Mouse (Mus musculus): ENCODE data around the gene Tbk1.

Gene Tbk1

DNA sequence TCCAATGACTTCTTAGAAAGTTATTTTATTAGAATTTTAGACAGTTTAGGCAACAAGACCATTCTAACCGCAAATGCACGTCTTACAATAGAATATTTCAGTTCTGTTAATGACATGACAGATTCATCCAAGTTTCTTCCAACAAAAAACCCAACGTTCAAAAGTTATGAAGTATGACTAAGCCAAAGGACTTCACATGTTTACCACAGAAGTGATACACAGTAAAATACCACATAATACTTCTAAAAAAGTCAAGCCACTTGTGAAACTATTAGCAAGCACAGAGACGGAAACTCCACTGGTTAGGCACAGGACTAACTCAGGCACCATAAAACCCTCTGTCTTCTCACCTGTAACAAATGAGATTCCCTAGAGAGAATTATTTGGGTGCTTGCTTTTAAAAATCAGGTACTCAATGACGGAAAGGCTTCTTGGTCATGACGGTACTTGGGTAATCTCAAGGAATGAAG is 819 bp upstream of the Tbk1 start:
- DNase-seq (ENCODE audit: low spot score in 2 of 2) = no peak

DNA sequence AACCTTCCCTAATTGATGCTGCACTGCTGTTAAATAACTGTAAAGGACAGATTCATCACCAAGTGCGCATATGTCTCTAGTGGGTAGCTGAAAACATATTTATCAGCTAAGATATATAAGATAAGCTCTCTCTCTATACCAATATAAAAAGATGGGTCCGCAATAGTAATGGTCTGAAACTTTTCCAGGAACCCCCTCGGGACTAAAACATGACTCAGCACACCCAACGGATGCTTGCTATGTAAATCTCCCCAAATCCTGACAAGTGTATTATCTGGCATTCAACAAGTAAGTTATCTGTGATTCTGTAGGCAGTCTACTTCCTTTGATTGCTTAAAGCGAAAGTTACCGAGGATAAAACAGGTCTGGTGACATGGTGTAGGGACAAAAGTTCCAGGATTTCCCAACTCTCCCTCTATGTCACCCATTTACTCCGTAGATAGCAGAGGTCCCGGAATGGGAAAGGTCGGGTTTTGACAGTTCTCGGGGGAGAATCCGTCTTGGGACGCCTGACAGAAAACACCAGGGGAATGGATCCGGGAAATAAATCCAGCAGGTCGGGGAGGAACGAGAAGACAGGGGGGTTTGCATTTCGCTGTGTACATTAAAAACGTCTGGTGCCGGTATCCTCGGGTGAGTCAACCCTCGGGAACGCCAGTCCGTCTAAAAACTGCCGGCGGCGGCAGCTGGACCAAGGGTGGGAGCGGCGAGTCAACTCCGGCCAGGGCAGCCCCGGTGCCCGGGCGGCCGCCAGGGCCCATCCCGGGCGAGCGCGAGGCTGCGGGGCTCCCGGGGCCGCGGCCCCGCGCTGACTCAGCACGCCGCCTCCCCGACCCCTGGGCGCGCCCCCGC is 570 bp downstream of the Tbk1 start:
- peak in 1 of 2 experiments; percentile 19 for DNase-seq (ENCODE audit: low spot score in 2 of 2)

DNA sequence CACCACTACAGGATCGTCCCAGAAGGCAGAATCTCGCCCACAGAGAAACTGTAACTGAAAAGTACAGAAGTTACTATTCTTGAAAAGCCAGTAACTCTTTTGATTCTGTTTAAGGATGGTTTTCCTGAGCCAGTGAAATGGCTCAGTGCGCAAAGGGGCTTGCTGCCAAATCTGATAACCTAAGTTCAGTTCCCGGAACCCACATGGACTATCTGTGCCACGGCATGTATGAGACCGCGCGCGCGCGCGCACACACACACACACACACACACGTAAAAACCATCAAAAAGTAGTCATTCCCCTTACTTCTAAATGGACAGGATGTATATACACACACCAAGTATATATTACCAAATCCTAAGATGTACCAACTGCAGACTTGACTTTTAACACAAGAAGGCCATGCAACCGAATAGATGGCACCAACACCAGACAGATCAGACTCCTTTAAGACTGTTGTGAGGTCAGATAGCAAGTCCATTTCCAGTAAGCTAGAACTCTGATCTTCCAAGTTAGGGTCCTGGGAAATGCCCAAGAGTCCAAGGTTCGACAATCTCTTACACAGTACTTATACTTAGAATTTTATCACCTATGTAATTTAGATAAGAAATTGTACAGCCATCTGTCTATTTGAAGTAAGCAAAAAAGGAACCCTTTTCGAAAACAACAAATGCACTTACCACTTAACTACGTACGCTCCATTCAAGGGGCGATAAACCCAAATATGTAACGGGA is 1.4 kb downstream of the Tbk1 start:
- DNase-seq (ENCODE audit: low spot score in 2 of 2) = no peak

DNA sequence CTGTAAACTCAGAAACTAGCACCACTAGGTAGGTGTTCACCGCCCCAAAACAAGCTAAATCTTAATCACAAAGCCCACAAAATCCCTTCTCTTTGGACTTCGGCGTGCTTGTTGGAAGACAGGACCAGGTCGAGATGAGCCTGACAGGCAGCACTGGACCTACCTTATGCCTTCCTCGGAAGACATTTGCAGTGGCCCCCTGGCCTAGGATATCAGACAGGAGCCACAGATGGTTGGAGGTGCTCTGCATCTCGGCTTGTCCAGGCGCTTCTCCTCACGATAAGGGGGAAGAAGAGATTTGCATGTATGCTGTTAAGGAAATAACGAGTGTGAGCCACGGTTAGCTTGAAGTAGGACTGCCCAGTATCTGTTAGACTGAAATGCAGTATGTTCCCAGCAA is 2.6 kb downstream of the Tbk1 start:
- DNase-seq (ENCODE audit: low spot score in 2 of 2) = no peak

DNA sequence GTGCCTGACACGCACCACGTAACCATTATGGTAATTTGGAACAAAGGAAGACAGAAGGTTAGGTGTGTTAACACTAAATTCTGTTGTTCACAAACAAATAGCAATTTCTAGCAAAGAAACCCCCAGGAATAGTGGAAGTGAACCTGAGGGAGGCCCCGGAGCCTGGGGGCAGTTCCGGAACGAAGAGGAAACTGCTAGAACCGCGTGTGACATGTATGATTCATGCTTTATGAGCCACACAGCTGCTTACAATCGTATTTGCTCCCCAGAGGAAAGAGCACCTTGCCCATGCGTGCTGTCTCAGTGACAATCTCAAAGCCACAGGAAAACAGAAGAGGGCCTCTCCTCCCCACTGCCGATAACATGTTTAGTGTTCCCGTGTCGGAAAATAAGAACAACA is 3.6 kb downstream of the Tbk1 start:
- DNase-seq (ENCODE audit: low spot score in 2 of 2) = no peak

DNA sequence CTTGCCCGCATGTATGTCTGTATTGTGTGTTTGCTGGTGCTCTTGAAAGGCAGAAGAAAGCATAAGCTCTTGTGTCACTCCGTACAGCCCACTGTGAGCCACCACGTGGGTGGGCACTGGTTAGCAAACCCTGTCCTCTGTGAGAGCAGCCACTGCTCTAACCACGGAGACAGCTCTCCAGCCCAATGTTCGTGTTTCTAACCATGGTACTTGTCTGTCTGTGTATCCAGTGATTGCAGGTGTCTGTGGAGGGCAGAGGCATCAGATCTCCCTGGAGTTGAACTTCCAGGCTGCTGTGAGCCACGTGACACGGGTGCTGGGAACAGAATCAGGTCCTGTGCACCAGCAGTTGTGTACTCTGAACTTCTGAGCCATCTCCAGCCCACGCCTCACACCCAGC is 4.3 kb downstream of the Tbk1 start:
- DNase-seq (ENCODE audit: low spot score in 2 of 2) = no peak

DNA sequence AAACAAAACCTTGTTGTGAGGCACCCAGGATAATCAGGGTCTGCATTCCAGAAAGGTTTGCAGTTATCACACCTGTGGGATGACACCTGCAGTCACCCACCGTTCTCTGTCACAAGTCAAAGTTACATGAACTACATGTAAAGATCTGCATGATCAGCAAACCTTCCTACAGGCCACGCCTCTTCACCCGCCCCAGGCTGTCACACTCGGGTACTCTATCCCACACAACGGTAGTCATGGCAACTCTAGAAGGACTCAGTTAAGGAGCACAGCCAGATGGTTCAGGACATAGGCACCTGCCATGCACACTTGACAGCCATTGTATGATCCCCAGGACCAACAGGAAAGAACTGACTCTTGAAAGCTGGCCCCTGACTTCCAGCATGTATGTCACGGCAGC is 5.2 kb downstream of the Tbk1 start:
- DNase-seq (ENCODE audit: low spot score in 2 of 2) = no peak

DNA sequence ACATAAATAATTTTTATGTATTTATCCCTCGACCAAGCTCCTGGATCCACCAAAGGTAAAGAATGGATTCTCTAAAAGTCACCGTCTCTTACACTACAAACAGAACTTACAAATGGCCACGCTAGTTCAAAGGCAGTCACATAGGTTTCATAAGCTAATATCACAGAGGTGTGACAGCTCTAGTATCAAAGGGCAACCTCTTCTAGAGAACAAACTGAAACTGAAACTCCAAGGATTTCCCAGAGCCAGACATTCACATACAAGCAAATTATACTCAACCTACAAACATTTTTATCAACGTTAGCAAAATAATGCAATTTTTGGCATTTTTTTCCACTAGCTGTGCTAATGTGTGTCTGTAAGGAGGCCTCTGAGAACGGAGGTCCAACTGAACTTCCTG is 6.2 kb downstream of the Tbk1 start:
- no peak for DNase-seq (ENCODE audit: low spot score in 2 of 2)

DNA sequence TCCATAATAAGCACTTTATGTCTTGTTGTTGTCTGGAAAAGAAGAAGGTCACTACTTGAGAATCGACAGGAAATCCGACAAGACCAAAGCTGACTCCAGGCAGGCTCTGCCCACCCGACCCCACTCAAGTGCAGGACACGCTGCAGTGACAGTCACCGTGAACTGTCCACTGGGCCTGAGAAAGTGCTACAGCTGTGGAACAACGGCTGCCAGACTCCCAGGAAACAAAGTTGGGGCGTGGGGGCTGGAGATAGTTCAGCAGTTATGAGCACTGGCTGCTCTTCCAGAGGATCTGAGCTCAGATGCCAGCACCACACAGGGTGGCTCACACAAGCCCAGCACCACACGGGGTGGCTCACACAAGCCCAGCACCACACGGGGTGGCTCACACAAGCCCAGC is 10.2 kb downstream of the Tbk1 start:
- no peak for DNase-seq (ENCODE audit: low spot score in 2 of 2)

DNA sequence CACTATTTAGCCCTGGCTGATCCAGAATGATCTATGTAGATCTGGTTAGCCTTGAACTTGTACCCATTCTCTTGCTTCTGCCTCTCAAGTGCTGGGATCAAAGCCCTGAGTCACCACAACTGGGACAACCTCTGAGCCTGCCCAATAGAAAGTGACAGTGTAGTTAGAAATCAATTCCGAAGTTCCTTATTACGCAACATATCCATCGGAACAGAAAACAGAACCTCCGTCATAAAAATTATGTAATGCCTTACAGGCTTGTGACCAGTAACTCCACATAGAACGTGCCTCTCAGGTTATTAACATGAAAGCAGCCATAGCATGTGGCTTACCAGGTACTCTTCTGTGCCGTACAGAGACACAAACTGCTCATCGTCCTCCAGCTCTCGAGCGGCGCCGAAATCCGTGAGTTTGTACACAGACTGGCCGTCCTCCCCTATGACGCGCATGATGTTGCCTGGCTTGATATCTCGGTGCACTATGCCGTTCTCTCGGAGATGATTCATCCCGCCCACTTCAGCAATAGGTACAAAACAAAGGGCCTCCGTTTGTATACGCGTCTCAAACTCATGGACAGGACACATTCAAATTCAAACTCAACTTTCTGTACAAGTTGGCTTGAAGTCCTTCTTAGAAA is 15.0 kb downstream of the Tbk1 start:
- DNase-seq (ENCODE audit: low spot score in 2 of 2) = no peak

DNA sequence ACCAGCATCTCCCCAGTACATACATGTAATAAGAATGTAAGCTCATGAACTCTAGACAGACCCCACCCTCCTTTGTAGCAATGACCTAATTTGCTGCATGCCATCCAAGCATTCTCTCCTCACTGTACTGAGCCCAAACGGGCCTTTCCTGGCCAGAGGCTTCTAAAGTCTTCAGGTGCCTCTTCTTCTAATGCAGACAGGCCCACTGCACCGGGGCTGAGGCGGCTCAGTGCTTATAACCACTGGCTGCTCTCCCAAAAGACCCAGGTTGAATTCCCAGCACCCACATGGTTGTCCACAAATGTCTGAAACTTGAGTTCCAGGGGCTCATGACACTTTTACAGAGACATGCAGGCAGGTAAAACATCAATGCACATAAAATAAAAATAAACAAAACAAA is 15.6 kb downstream of the Tbk1 start:
- DNase-seq (ENCODE audit: low spot score in 2 of 2) = no peak

DNA sequence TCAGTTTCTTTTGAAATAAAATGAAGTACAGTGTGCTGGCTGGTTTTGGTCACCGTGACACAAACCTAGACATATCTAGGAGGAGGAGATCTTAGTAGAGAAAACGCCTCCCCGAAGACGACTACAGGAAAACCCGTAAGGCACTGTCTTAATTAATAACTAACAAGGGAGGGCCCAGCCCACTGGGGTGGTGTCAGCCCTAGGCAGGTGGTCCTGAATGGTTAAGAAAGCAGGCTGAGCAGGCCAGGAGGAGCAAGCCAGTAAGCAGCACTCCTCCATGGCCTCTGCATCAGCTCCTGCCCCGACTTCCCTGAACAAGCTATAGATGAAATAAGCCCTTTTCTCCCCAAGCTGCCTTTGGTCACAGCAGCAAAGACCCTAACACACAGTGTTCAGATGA is 16.8 kb downstream of the Tbk1 start:
- DNase-seq (ENCODE audit: low spot score in 2 of 2) = no peak

DNA sequence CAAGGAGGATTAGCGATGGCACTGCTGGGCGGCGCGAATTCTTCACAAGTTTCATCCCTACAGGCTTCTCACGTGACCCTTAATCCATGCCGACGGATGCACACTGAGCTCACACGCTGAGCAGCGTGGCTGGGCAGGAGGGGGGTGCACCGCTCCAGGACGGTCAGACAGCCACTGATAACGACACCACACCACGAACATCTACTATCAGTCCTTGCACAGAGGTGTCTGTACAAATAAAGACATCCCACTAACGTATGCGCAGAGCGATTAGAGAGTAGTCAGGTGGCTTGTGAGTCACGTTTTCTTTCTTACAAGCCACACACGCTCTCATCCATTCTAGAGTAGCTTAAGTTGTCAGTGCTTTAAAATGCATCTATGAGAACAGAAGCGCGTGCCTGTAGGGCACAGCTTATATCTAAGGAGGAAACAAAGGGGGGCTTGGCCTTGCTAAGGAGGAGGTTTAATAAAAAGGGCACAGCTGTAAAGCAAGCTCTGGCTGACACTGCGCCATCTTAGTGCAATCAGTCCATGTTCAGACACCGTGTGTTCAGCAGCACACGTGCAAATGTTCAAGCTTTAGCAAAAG is 17.5 kb downstream of the Tbk1 start:
- no peak for DNase-seq (ENCODE audit: low spot score in 2 of 2)

DNA sequence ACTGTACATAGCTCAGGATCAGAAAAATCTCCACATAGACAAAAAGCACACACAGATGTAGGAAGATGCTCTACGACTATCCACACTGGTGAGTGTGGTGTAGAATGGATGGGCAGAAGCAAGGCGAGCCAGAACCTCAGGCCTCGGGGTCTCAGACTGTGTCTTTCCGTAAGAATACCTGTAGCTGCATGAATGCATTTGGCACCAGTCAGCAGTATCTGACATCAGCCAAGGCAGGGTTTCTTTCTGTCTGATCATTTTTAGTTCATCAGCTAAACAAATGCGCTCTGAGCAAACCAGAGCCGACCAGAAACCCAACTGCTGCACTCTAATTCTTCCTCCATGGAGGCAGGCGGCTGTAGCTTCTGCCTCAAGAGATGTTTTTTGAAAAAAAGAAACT is 18.1 kb downstream of the Tbk1 start:
- no peak for DNase-seq (ENCODE audit: low spot score in 2 of 2)

DNA sequence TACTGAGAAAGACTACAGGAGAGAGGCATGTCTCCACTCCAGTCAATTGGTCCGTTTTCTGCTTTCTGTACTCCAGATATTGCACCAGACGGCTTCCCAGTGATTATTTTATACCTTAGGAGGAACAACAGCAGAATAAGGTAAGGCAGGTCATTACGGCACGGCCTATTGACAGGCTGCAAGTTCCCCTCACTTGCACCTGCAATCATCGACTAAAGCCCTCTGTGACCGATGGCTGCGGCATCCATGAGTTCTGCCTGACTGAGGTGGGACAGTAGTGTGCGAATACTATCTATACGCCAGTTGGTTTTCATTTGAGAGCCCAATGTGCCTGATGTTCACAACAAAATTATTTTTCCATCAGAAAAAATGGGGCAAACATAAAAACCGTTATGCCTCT is 18.6 kb downstream of the Tbk1 start:
- no peak for DNase-seq (ENCODE audit: low spot score in 2 of 2)

DNA sequence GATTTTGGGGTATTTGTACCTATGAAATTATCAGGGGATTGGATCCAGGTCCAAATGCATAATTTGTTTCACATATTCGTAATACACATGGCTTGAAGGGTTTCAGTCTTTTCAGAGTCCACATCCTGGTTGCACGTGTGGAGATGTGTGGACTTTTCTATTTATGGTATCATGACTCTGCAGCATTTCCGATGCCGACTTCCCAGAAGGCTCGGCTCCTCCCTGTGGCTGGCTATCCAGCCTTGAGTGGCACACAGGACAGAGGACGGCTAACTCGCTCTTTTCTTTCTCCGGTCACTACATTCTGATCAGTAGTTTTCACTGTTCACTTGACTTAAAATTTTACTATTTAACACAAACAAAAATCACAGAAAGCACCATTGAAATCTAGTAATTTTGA is 22.1 kb downstream of the Tbk1 start:
- no peak for DNase-seq (ENCODE audit: low spot score in 2 of 2)

DNA sequence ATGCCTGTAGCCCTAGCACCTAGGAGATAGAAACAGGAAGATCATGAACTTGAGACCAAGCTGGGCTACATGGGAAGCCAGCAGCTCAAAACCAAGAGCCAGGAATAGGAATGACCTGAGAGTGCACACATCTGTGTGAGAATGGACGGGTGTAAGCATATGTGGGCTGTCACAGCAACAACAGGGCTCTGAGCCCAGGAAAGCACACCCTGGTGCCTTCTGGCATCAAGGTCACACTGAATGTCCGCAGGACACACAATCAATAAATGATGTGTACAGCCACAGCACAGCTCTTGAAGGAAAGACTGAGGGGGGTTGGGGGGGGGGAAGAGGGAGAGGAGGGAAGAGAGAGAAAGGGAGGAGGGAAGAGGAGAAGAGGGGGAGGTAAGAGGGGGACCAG is 28.4 kb downstream of the Tbk1 start:
- no peak for DNase-seq (ENCODE audit: low spot score in 2 of 2)

DNA sequence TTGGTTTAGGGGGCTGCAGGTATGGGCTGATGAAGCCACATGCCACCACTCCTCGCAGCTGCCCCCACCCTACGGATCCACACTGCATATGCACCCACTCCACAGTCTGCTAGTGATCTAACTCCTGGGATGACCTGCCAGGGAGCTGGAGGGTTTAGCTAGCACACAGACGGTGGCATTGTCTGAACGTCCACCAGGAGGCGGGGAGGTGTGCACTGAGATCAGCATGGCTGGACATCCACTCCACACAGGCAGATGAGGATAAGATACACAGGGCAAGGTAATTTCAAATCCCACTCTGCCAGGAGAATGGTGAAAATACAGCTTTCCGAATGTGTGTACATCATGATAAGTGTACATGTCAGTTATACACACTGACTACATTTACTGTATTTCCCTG is 30.3 kb downstream of the Tbk1 start:
- DNase-seq (ENCODE audit: low spot score in 2 of 2) = no peak

DNA sequence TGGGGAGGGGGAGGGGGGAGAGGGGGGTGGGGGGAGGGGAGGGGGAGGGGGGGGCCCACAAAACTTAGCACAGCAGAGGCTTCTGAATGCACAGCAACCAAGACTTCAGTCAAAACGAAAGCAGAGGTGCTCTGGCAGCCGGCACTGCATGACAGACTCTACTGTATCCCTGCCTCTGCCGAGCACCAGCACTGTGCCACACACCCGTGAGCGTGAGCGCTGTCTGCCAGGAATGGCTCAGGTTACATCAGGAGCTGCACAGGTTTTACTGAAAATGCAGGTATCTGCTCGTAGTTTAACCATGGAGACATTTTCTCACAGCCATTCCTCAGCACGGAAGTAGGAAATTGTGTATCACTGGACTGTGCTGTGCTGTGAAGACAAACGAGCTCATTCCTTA is 36.3 kb downstream of the Tbk1 start:
- no peak for DNase-seq (ENCODE audit: low spot score in 2 of 2)

DNA sequence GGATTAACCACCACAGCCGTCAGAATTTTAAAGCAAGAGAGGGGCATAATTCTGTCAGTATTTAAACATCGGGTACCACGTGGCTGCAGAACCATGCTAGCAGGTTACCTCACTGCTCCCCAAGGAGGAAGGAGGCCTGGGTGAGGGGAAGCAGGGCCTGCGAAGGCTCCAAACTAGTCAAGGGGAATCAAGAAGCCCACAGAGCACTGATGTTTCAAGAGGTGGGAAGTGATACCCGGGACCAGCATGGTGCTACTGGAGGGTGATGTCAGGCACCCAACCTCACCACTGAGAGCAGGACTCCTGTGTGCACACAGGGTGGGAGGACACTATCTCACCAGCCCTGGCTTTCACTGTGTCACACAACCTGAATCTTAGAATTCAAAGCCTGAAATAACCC is 36.9 kb downstream of the Tbk1 start:
- DNase-seq (ENCODE audit: low spot score in 2 of 2) = no peak

DNA sequence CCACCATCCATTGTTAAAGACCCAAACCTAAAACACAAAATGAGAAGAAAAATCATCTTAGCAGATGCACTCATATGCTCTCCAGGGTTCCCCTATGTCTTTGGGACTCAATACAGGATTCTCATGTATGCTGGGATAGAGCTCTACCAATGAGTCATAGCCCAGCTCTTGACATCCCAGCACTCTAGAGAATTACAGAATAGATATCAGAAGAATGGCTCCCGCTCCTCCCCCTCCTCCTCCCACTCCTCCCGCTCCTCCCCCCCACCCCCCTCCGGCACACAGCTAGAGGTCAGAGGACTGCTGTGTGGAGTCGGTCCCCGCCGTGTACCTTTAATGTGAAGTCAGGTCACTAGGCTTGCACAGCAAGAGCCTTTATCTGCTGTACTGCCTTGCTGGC is 39.4 kb downstream of the Tbk1 start:
- no peak for DNase-seq (ENCODE audit: low spot score in 2 of 2)

DNA sequence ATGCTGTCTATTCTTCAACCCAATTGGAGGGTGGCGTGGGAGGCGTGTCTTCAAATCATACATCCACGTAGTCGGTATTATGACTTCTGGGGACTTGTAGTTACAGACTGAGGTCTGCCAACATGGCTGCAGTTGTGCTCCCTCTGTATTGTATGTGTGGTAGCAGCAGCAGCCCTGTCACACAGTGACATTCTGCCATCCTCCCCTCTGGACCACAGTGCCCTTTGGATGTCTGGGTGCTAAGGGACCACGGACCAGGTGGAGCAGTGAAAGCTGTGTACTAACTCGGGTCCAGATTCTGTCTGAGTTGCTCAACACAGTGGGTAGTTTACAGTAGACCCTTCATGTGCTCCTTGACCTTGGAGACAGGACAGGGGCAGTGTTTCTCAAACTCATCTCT is 43.0 kb downstream of the Tbk1 start:
- DNase-seq (ENCODE audit: low spot score in 2 of 2) = no peak

DNA sequence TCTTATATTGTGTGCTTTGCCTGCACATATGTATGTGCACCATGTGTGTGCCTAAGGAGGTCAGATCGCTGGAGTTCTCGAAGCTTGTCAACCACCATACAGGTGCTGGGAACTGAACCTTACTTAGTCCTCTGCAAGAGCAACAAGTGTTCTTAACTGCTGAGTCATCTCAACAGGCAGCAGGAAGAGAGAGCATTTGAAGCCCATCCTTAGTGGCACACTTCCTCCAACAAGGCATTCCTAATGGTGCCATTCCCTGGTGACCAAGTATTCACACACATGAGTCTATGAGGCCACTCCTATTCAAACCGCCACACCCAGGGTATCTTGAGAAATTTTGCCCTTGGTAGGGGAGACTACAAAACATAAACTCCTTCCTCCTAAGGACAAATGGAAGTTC is 44.4 kb downstream of the Tbk1 start:
- no peak for DNase-seq (ENCODE audit: low spot score in 2 of 2)
